Mouse (Mus musculus): ENCODE measurements around the gene Oasl1. TPM values are rescaled to one million over a fixed set of nuclear protein-coding genes. Genes with fewer than 3 reads are reported as not detected.
"Not testable (repeated sequence)": the region's sequence is repeated elsewhere in the genome, so short reads cannot be mapped to it uniquely, and the experiment has no call there.

The Oasl1 gene
- polyA plus RNA-seq (2012; rRNA removed), result 1.7 and 2.2 TPM in 2 replicates

GRCm38 (mm10) chr5:114922998-114923473, at the start of gene Oasl1:
Gene Oasl1, plus strand, starts transcription at chr5:114923240.
- peak; percentile 40 for DNase-seq (ENCODE audit: low spot score)

GRCm38 (mm10) chr5:114875858-114876257, 47.2 kb upstream of the Oasl1 start:
- DNase-seq (ENCODE audit: low spot score), result no peak

DNA sequence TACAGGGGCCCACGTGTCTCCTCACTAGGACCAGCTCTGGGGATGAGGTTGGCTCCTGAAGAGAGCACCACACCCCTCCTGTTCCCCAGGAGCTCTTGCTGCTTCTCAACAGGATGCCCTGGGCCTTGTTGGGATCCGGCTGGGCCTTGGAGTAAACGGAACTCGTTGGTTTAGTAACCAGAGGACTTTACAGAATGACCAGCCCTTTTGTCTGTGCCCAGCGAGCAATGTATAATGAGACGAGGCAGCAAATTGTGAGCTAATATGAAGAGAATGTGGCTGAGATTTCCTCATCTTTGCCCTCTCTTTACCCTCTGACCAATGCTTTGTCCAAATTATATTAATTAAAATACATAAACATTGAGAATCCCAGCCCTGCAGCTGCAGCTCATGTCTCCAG, 46.7 kb upstream of the Oasl1 start:
- no peak for DNase-seq (ENCODE audit: low spot score)

DNA sequence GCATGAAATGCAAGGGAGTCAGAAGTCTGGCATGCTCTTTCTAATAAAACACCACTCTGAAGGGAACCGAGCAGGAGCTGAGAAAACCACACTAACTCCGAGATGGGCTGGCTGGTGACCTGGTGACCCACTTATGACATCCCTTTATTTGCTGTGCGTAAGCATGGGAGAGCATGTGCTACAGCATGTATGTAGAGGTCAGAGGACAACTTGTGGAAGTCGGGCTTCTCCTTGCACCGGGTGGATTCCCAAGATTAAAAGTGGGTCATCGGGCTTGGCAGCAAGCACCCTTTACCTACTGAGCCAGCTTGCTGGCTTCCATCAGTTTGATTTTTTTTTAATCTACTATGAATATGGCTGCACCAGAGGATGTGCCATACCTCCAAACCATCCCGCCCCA, 45.6 kb upstream of the Oasl1 start:
- DNase-seq (ENCODE audit: low spot score), result no peak

DNA sequence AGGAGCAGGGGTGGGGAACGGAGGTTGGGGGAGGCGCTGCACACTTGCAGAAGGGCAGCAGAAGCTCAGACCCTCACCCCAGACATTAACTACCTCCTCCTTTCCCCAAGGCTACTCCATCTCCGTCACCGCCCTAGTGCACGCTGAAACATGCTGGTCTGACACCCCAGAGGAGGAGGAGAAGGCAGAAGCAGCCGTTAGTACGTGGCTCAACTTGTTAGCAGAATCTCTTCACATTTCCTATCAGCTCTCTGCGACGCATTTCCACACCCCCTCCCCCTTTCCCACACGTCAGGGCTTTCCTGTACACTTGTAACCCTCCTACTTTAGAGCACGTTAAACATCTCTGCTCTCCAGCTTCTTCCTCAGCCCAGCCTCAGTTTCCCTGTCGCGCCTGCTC, 43.6 kb upstream of the Oasl1 start:
- DNase-seq (ENCODE audit: low spot score), result no peak

- peak; percentile 7 for DNase-seq (ENCODE audit: low spot score)
Measured at GRCm38 (mm10) chr5:114882319-114882718, 40.7 kb upstream of the Oasl1 start.

GRCm38 (mm10) chr5:114883022-114883421, 40.0 kb upstream of the Oasl1 start:
- DNase-seq (ENCODE audit: low spot score), result no peak

DNA sequence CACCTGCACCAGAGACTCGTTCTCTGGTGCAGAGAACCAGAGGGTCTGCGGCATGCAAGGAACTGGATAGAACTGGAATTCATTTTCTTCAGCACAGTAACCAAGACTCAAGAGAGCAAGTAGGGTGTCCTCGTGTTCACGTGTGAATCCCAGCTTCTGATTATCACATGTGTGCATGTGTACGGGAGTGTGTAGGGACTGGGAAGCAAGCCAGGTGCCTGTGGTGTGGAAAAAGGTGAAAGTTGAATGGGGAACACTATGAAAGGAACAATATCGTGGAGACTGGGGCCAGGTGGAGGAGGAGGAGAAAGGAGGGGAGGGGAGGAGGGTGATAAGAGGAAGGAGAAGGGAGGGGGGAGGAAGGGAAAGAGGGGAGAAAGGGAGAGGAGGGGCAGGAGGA, 36.2 kb upstream of the Oasl1 start:
- DNase-seq (ENCODE audit: low spot score), result no peak

- no peak for DNase-seq (ENCODE audit: low spot score)
Measured at GRCm38 (mm10) chr5:114888995-114889394, 34.0 kb upstream of the Oasl1 start.

DNA sequence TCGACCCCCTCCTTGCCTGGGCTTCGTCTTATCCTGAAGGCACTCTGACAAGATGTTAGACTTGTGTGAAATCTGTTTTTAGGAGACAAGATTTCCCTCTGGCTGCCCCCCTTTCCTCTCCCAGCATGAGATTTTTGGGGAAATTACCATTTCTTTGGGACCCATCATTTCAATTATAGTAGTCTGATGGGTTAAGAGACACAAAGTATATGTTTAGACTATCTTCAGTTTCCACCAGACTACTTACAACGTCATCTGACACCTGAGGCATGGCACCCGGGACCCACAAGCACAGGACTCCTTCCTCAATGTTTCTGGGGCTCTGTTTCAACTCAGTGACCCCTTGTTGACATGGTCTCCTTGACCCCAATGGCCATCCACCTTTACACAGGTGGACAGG, 27.5 kb upstream of the Oasl1 start:
- DNase-seq (ENCODE audit: low spot score), result no peak

GRCm38 (mm10) chr5:114896688-114897373, 26.2 kb upstream of the Oasl1 start, which contains the start of gene Oasl2:
Gene Oasl2, plus strand, starts transcription at chr5:114896936.
- DNase-seq (ENCODE audit: low spot score), result no peak

- DNase-seq (ENCODE audit: low spot score), result no peak
Measured at GRCm38 (mm10) chr5:114897374-114897793, 25.7 kb upstream of the Oasl1 start.

GRCm38 (mm10) chr5:114898857-114899256, 24.2 kb upstream of the Oasl1 start:
- DNase-seq (ENCODE audit: low spot score), result no peak

DNA sequence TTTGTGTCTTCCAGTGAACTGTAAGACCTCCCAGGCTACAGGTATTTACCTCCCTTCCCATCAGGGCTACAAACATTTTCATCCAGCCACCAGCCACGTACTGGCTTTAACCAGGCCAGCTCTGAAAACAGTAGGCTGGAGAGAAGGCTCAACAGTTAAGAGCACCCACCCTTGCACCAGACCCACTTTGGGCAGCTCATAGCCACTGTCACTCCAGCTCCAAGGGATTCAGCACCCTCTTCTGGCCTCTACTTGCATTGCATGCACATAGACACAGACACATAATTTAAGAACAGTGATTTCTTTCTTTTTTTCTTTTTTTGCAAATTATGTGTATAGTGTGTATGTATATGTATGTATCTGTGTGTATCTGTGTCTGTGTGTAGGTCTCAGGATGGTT, 20.6 kb upstream of the Oasl1 start:
- no peak for DNase-seq (ENCODE audit: low spot score)

- no peak for DNase-seq (ENCODE audit: low spot score)
Measured at GRCm38 (mm10) chr5:114908598-114909305, 14.3 kb upstream of the Oasl1 start.

DNA sequence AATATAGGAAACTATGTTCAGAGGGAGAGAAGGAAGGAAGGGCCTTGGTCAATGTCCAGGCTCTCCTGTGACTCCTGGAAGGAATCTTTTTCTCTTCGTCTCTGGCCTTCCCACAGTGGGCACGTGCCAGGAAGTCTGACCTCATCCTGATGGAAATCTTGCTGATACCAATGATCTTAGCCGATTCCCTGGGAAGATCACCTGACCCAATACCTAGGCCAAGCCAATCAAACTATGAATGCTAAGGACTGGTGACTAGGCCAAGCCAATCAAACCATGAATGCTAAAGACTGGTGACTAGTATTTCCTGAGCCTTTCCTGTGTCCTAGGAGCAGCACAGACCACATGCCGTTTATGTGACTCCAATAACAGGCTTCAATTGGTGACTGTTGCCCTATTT, 9.4 kb upstream of the Oasl1 start:
- no peak for DNase-seq (ENCODE audit: low spot score)

- DNase-seq (ENCODE audit: low spot score), result no peak
Measured at GRCm38 (mm10) chr5:114914855-114915254, 8.2 kb upstream of the Oasl1 start.

DNA sequence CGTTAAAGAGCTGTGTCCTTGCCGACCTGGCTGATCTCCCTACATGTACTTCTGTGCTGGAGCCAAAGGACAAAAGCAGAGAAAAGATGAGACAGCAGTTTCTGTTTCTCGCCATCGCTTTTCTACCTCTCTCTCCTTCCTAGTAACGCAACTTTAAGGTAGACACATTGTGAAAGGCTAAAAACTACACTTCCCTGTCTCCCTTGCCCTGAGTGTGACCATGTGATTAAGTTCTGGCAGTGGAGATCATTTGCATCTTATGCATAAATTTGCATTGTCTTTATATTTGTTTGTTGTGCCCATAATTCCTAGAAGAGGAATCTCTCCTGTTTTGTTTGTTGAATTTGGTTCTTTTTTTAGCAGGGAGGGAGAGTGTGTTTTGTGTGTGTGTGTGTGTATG, 7.2 kb upstream of the Oasl1 start:
- DNase-seq (ENCODE audit: low spot score), result no peak

DNA sequence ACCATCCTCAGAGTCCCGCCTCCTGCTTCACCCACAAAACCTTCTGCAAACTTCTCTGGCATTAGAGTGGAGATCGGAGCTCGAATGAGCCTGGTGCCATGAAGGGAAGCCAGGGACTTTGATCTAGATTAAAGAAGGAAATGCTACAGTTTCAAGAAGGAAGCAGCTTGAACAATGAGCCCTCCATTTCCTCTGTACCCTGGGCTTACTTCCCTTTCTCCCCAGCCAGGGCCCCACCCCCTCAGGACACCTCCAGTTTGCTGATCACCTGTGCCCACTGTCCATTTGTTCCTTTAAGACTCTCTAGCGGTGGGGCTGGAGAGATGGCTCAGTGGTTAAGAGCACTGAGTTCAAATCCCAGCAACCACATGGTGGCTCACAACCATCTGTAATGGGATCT, 6.3 kb upstream of the Oasl1 start:
- DNase-seq (ENCODE audit: low spot score), result no peak

DNA sequence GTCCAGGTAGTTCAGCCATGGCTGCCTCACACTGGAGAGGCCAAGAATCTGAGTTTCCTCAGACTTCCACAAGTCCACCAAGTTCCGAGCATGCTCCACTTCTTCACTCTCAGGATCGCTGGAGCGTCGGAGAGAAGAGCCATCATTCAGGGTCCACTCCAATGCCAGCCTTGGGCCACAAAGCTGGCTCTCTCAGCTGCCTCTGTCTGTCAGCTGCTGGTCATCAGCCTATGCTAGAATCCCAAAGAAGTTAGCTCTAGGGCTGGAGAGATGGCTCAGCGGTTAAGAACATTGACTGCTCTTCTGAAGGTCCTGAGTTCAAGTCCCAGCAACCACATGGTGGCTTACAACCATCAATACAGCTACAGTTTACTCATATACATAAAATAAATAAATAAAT, 5.7 kb upstream of the Oasl1 start:
- not testable (repeated sequence) for DNase-seq (ENCODE audit: low spot score)

GRCm38 (mm10) chr5:114921551-114922365, 1.3 kb upstream of the Oasl1 start:
- DNase-seq (ENCODE audit: low spot score), result no peak

DNA sequence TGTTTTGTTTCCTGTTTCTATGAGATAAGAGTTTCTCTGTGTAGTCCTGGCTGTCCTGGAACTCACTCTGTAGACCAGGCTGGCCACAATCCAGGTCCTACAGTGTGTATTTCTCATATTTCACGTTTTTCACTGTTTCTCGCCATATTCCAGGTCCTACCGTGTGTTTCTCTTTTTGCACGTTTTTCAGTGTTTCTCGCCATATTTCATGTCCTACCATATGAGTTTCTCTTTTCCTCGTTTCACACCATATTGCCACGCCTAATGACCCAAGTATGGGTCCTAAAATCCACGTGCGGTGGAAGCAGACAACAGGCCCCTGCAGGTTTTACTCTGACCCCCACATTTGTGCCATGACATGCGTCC, 691 bp upstream of the Oasl1 start:
- DNase-seq (ENCODE audit: low spot score), result no peak

All from urinary bladder, adult 2 months (tissue).